Mouse (Mus musculus): Measurements from ENCODE around the gene Cacna1s. TPM values are rescaled to one million over a fixed set of nuclear protein-coding genes. Genes with fewer than 3 reads are reported as not detected.

Cacna1s gene
- polyA plus RNA-seq, 1 experiment from 2014 or later = 4.2 TPM

DNA sequence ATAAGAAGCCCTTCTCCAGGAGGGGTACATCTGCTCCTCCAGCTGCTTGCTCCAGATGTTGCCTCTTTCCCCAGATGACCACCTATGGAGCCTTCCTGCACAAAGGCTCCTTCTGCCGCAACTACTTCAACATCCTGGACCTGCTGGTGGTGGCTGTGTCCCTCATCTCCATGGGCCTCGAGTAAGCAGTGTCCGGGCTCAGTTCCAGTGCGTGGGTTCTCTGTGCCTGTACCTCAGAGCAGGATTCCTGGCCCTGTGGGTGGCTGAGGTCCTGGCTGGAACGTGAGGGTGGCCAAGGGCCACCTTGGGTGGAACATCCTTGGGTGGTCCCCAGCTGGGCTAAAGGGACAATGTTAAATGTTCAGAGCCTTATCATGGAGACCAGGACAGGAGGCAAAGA, 42.3 kb downstream of the Cacna1s start:
- no peaks in the 10 kb centered on the region for H3K4me1 ChIP-seq
- H3K27me3 ChIP-seq = no peaks in the 10 kb centered on the region
- no peak overlapping the region for H3K9ac ChIP-seq
- no peak overlapping the region for H3K27ac ChIP-seq
- no peak overlapping the region for H3K4me3 ChIP-seq
- no peaks in the 10 kb centered on the region for H3K36me3 ChIP-seq
- no peaks in the 10 kb centered on the region for H3K9me3 ChIP-seq
- ATAC-seq (ENCODE audit: low FRiP score, low read depth) = no peak
- WGBS = 70% methylated on average over 5 of the region's 5 CpGs
- H3K4me2 ChIP-seq (replicated peaks) = no peak overlapping the region

DNA sequence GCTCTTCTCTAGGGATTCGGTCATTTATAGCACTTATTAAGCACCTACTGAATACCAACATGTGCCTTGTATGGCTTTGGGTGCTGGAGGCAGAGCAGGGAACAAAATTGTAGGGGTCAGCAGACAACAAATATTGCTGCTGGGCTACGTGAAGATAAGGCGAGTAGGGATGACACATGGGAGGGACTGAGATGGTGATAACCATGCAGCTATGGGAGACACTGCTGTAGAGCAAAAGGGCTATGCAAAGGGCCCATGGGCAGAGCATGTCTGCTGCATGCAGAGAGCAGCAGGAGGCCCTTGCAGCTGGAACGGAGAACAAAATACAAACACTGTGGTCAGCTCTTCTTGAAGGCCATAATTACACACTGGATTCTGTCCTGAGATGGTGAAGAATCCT, 49.5 kb downstream of the Cacna1s start:
- Histone ChIP-seq H3K36me3 (no peaks in the 10 kb centered on the region), H3K4me1 (no peaks in the 10 kb centered on the region), H3K9me3 (0 out of 2 replicates have a peak, but pooled peaks cover 3% of the 10 kb centered on the region), H3K4me2 (replicated peaks) (no peak overlapping the region), H3K27me3 (peaks cover 4% of the 10 kb centered on the region; the same call in 1 of the 2 replicates), H3K27ac (no peak overlapping the region), H3K9ac (no peak overlapping the region), H3K4me3 (no peak overlapping the region)
- ATAC-seq (ENCODE audit: low FRiP score, low read depth) = no peak
- 70% methylated on average over 4 of the region's 4 CpGs for WGBS

DNA sequence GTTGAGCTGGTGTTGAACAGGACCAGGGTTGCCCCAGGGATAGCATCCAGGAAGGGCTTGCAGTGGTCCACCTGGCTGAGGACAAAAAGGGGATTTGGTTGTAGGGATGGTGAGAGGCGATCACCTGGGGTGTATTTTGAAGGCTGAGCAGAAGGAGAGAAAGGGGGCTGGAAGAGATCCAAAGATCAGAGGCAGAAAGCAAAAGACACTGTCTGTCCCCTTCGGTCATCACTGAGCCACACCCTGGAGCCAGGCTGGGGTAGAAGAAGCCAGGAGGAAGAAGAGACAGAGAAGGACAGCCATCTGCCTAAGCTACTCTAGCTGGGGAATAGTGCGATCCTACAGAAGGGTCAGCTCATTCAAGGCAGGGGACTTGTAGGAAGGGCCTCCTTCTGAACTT, 50.0 kb downstream of the Cacna1s start:
- H3K27ac ChIP-seq = no peak overlapping the region
- H3K4me3 ChIP-seq = no peak overlapping the region
- WGBS = 66% methylated on average over 3 of the region's 3 CpGs
- no peak for ATAC-seq (ENCODE audit: low FRiP score, low read depth)
- no peaks in the 10 kb centered on the region for H3K4me1 ChIP-seq
- 0 out of 2 replicates have a peak, but pooled peaks cover 3% of the 10 kb centered on the region for H3K9me3 ChIP-seq
- H3K27me3 ChIP-seq = peaks cover 4% of the 10 kb centered on the region; the same call in 1 of the 2 replicates
- no peak overlapping the region for H3K4me2 ChIP-seq (replicated peaks)
- H3K36me3 ChIP-seq = no peaks in the 10 kb centered on the region
- H3K9ac ChIP-seq = no peak overlapping the region

DNA sequence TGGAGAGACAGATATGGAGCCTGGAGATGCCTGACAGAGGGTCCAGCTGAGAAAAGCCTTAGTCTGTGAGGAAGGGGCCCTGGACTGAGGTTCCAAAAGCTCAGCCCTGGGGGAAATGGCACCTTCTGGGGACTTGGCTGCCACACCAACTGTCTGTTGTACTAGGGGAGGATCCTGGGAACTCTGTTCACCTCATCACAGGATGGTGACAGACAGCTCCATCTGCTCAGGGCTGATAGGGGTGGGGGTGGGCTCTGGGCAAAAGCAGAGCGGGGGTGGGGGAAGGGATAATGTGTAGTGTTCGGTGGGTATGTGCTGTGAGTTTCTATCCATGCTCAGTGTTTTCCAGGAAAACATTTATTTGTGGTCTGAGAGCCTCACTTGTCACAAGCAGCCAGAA, 50.4 kb downstream of the Cacna1s start:
- ATAC-seq (ENCODE audit: low FRiP score, low read depth) = no peak
- WGBS = 70% methylated on average over 2 of the region's 2 CpGs
- Histone ChIP-seq H3K27me3 (peaks cover 4% of the 10 kb centered on the region; the same call in 1 of the 2 replicates), H3K4me3 (no peak overlapping the region), H3K9me3 (0 out of 2 replicates have a peak, but pooled peaks cover 3% of the 10 kb centered on the region), H3K9ac (no peak overlapping the region), H3K36me3 (no peaks in the 10 kb centered on the region), H3K4me2 (replicated peaks) (no peak overlapping the region), H3K27ac (no peak overlapping the region), H3K4me1 (no peaks in the 10 kb centered on the region)

DNA sequence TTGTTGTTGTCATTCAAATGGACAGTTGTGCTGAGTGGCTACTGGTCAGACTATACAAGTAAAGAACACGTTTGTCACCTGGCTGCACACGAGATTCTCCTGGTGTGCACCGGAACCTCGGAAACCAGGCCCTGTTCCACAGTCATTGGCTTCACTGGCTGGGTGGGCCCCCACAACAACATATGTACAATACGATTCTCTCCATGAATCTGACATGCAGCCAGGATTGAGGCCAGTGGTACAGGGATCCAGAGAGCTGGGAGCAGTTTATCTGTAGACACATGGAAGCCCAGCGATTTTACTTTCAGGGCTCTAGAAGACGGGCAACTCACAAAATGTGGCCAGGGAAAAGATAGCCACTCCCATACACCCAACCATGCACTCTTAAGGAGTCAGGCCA, 51.1 kb downstream of the Cacna1s start:
- WGBS = 85% methylated on average over 7 of the region's 7 CpGs
- Histone ChIP-seq H3K9me3 (0 out of 2 replicates have a peak, but pooled peaks cover 3% of the 10 kb centered on the region), H3K9ac (no peak overlapping the region), H3K27ac (no peak overlapping the region), H3K36me3 (no peaks in the 10 kb centered on the region), H3K4me3 (no peak overlapping the region), H3K4me1 (no peaks in the 10 kb centered on the region), H3K4me2 (replicated peaks) (no peak overlapping the region), H3K27me3 (peaks cover 4% of the 10 kb centered on the region; the same call in 1 of the 2 replicates)
- ATAC-seq (ENCODE audit: low FRiP score, low read depth) = no peak

DNA sequence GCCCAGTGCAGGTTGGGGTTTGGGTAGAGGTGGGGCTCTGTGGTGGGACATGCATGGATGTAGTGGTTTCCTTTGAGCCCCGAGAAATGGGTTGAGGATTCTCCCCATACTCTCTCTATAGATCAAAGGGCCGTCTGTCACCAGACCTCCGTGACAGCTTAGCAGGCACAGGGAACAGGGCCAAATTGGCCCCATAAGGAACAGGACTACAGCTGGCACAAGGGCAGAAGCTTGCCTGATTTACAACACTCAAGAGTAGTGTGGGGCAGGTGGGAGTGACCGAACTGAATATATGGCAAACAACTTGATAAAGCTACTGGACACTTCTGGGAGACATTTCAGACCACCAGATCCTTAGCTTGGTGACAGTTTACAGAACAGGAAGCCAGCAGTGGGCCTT, 52.2 kb downstream of the Cacna1s start:
- Histone ChIP-seq H3K4me2 (replicated peaks) (no peak overlapping the region), H3K36me3 (no peaks in the 10 kb centered on the region), H3K9me3 (0 out of 2 replicates have a peak, but pooled peaks cover 3% of the 10 kb centered on the region), H3K27me3 (peaks cover 4% of the 10 kb centered on the region; the same call in 1 of the 2 replicates), H3K27ac (no peak overlapping the region), H3K4me1 (no peaks in the 10 kb centered on the region), H3K9ac (no peak overlapping the region), H3K4me3 (no peak overlapping the region)
- no peak for ATAC-seq (ENCODE audit: low FRiP score, low read depth)
- WGBS = 22% methylated on average over 4 of the region's 4 CpGs

DNA sequence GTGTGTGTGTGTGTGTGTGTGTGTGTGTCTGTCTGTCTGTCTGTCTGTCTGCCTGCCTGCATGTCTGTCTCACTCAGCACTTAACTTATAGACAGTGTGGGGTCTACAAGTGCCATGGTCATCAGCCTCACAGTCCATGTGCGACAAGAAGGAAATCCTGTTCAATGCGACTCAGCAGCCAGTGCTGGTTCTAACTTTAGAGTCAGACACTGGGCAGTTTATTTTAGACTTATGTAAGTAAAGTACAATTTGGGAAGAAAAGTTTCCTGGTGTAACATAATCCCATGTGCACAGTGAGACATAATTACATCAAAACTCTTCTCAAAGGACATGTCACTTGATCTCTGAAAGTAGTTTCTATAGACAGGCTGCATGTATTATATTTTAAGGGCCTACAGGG, 56.9 kb downstream of the Cacna1s start:
- 67% methylated on average over 2 of the region's 2 CpGs for WGBS

DNA sequence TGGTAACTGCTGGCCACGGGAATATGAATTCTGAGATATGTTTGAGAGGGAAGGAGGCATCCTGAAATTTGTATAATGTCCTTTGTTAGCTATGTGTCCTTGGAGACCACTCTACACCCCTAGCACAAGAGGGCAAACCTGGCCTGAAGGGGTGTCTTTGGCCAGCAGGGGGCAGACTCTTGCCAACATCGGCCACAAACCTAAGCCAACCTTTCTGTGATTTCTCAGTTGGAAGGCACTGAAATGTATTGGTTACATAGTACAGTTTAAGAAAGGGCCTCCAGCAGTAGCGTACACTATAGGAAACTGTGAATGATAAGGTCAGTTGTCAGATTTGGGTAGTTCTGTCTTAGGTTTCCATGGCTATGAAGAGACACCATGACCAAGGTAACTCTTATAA, 63.6 kb downstream of the Cacna1s start:
- no peaks in the 10 kb centered on the region for H3K9me3 ChIP-seq
- no peak overlapping the region for H3K4me2 ChIP-seq (replicated peaks)
- whole genome bisulfite sequencing = 32% methylated on average over 3 of the region's 3 CpGs
- H3K36me3 ChIP-seq = no peaks in the 10 kb centered on the region
- no peak overlapping the region for H3K9ac ChIP-seq
- peaks cover 18% of the 10 kb centered on the region for H3K4me1 ChIP-seq
- no peaks in the 10 kb centered on the region for H3K27me3 ChIP-seq
- ATAC-seq (ENCODE audit: low FRiP score, low read depth) = no peak
- no peak overlapping the region for H3K4me3 ChIP-seq
- H3K27ac ChIP-seq = no peak overlapping the region

More for the DNA sequence above, 56.9 kb downstream of the Cacna1s start:
- ATAC-seq (ENCODE audit: low FRiP score, low read depth) = no peak
- no peak overlapping the region for H3K27ac ChIP-seq
- no peaks in the 10 kb centered on the region for H3K9me3 ChIP-seq
- no peak overlapping the region for H3K4me3 ChIP-seq
- no peaks in the 10 kb centered on the region for H3K4me1 ChIP-seq
- H3K9ac ChIP-seq = no peak overlapping the region
- H3K4me2 ChIP-seq (replicated peaks) = no peak overlapping the region
- peaks cover 4% of the 10 kb centered on the region; the same call in 1 of the 2 replicates for H3K27me3 ChIP-seq
- no peaks in the 10 kb centered on the region for H3K36me3 ChIP-seq

DNA sequence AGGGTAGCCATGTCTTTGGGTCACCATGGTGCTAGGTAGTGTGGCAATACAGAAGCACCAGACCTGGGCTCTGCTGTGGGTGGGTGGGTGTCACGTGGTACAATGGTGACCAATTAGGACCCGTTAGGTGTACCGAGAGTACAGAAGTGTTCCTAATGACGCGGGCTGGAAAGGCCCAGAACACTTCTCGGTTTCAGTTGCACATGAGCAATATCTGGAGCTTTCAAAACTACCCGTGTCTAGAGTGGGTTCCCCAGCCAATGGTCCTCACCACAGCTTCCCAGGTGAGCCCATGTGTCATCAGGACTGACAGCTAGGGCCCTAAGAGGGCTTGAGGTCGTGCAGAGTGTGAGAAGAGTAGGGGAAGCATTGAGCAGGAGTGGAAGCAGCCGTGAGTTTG, 64.5 kb downstream of the Cacna1s start:
- 82% methylated on average over 9 of the region's 9 CpGs for WGBS
- no peak for ATAC-seq (ENCODE audit: low FRiP score, low read depth)
- Histone ChIP-seq H3K9me3 (no peaks in the 10 kb centered on the region), H3K36me3 (no peaks in the 10 kb centered on the region), H3K27me3 (no peaks in the 10 kb centered on the region), H3K9ac (no peak overlapping the region), H3K4me1 (peaks cover 18% of the 10 kb centered on the region), H3K4me3 (no peak overlapping the region), H3K4me2 (replicated peaks) (no peak overlapping the region), H3K27ac (no peak overlapping the region)

DNA sequence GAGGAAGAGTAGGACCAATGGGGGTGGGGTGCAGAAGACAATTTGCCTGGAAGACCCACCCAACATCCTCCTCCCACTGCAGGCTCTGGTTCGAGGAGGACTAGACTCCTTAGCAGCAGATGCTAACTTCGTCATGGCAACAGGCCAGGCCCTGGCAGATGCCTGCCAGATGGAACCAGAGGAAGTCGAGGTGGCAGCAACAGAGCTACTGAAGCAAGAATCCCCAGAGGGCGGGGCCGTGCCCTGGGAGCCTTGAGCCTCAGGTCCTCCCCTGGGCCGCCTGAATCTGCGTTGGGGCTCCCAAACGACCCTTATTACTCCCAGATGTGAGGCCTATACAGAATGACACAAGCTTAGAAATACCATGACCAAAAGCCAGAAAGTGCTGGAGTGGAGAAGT, 66.3 kb downstream of the Cacna1s start:
- no peak overlapping the region for H3K4me2 ChIP-seq (replicated peaks)
- no peaks in the 10 kb centered on the region for H3K27me3 ChIP-seq
- no peak overlapping the region for H3K4me3 ChIP-seq
- no peaks in the 10 kb centered on the region for H3K36me3 ChIP-seq
- no peak for ATAC-seq (ENCODE audit: low FRiP score, low read depth)
- no peak overlapping the region; the same call in 1 of the 2 replicates for H3K27ac ChIP-seq
- no peaks in the 10 kb centered on the region for H3K9me3 ChIP-seq
- 11% methylated on average over 8 of the region's 8 CpGs for WGBS
- no peak overlapping the region for H3K9ac ChIP-seq
- H3K4me1 ChIP-seq = peaks cover 18% of the 10 kb centered on the region

DNA sequence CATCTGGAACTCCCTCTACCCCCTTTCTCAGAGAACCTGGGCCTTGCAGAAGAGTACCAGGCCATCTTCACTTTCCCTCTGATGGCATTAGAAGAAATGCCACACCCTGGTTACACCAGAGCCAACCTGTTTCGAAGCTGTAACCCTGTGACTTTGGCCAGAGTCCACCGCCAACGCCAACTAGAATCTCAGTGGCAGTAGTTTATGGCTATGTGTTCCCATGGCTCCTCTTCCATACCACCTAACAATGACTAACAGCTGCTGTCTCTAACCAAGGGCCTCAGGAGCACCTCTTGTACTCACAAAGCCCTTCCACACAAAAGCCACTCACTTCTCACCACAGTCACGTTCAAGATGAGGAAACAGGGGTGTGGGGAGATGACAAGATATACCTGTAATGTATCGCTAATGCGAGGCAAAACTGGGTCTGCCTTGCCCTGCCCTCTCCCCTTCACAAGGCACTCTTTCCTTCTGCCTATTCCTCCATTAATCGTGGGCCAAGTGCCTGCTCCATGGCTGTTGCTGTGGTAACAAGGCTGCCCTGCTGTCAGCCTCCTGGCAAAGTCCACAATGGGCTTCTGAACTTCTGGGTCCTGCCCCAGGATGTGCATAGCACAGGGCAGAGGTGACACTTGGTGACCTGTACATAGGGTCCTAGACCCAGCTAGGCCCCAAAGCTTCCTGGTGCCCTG, 67.2 kb downstream of the Cacna1s start:
- Histone ChIP-seq H3K4me1 (peaks cover 18% of the 10 kb centered on the region), H3K9me3 (no peaks in the 10 kb centered on the region), H3K36me3 (no peaks in the 10 kb centered on the region), H3K4me2 (replicated peaks) (no peak overlapping the region), H3K9ac (no peak overlapping the region), H3K27ac (peak overlapping the region; percentile 39; the same call in 1 of the 2 replicates), H3K27me3 (no peaks in the 10 kb centered on the region), H3K4me3 (no peak overlapping the region)
- WGBS = 73% methylated on average over 7 of the region's 7 CpGs
- no peak for ATAC-seq (ENCODE audit: low FRiP score, low read depth)

DNA sequence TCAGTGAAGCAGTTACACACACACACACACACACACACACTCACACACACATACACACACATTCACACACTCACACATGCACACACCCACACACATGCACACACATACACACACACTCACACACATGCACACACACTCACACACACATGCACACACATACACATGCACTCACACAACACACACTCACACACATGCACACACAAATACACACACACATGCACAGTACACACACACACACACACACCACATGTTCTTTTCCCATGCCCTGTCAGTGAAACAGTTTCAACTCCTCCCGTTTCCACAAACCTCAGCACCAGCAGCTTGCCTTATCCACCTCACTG, 67.7 kb downstream of the Cacna1s start:
- no peaks in the 10 kb centered on the region for H3K9me3 ChIP-seq
- no peaks in the 10 kb centered on the region for H3K27me3 ChIP-seq
- ATAC-seq (ENCODE audit: low FRiP score, low read depth) = no peak
- no peak overlapping the region for H3K4me3 ChIP-seq
- no peak overlapping the region for H3K9ac ChIP-seq
- no peak overlapping the region for H3K27ac ChIP-seq
- no peaks in the 10 kb centered on the region for H3K36me3 ChIP-seq
- H3K4me1 ChIP-seq = peaks cover 18% of the 10 kb centered on the region
- 67% methylated on average over 1 of the region's 1 CpGs for WGBS
- no peak overlapping the region for H3K4me2 ChIP-seq (replicated peaks)

DNA sequence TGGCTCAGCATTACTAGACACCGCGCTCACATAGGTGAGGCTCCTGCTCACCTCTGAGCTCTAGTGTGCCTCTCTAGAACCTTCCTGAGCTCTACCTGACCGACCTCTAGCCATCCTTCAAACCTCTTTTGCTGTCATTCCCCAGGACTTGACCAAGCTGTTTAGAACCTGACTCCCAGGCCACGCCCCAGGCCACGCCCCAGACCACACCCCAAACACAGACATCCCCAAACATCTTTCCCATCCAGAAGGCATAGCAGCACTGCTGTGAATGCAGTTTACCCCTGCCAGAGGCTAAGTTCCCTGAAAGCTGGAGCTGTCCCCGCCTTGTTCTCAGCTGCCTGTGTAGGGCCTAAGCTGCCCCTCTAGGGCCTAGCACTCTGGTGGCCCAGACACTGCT, 68.2 kb downstream of the Cacna1s start:
- no peak for ATAC-seq (ENCODE audit: low FRiP score, low read depth)
- whole genome bisulfite sequencing = 41% methylated on average over 6 of the region's 6 CpGs

More for the DNA sequence above, 68.2 kb downstream of the Cacna1s start:
- Histone ChIP-seq H3K9me3 (no peaks in the 10 kb centered on the region), H3K36me3 (no peaks in the 10 kb centered on the region), H3K4me3 (no peak overlapping the region), H3K27ac (no peak overlapping the region), H3K4me2 (replicated peaks) (no peak overlapping the region), H3K9ac (no peak overlapping the region), H3K4me1 (peaks cover 18% of the 10 kb centered on the region), H3K27me3 (no peaks in the 10 kb centered on the region)

Data from limb, embryonic 13.5 days (tissue).